Mouse (Mus musculus) lung, adult 2 months (tissue): ENCODE measurements at regions not wholly inside any gene's neighbourhood (a gene's known extent, or its start where the extent isn't known, plus 50 kb on each side); places are given as distances from the start of the nearest gene placed in this dataset.

Experiments
- CTCF ChIP-seq: fragments of 200-500 bp; IDR thresholded peaks from 2 replicates; pipeline ENCODE4 v1.5.1; 2011; ENCODE audit warnings: mild to moderate bottlenecking, low read length, control low read depth; ENCODE audit not compliant: insufficient read depth
- POLR2A ChIP-seq: fragments of 200-500 bp; IDR thresholded peaks from 2 replicates; pipeline ENCODE4 v1.6.1; 2011; ENCODE audit warnings: low read depth, mild to moderate bottlenecking, control low read depth, low read length, borderline replicate concordance; ENCODE audit errors: extremely low read depth

GRCm38 (mm10) chr13:107893581-107894183, 150.6 kb upstream of the Smim15 start:
- TF ChIP-seq CTCF (no peak), POLR2A (no peak)
